Mouse (Mus musculus): ENCODE data around the gene Nexn. TPM values are rescaled to one million over a fixed set of nuclear protein-coding genes. Genes with fewer than 3 reads are reported as not detected.

The Nexn gene
- polyA plus RNA-seq, 1 experiment from 2014 or later = 5.4 TPM

DNA sequence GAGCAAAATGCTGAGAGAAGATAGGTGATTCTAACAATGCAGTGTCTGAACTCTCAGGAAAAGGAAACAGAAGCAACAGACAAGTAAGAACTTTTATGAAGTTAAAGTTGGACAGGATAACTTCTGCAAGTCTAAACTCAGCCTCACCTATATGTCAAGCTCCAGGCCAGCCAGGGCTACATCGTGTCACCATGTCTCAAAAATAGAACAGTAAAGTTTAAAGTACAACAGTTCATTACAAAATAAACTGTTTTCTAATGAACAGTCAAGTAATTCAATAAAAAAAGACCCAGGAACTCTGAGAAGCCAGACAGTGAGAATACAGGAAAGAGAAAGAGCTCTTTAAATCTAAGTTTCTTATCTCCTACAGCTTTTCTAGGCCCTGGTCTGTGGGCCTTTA is 15.7 kb downstream of the Nexn start:
- no peak overlapping the region for H3K9ac ChIP-seq
- H3K4me2 ChIP-seq (replicated peaks) = no peak overlapping the region
- no peaks in the 10 kb centered on the region for H3K36me3 ChIP-seq
- no peak for ATAC-seq (ENCODE audit: low FRiP score)
- no peak overlapping the region for H3K27ac ChIP-seq
- no peaks in the 10 kb centered on the region for H3K27me3 ChIP-seq
- no peaks in the 10 kb centered on the region for H3K9me3 ChIP-seq (replicated peaks)
- H3K4me1 ChIP-seq = no peaks in the 10 kb centered on the region
- WGBS = 97% methylated on average over 1 of the region's 1 CpGs
- H3K4me3 ChIP-seq = no peak overlapping the region

- Histone ChIP-seq H3K27ac (no peak overlapping the region), H3K4me1 (no peaks in the 10 kb centered on the region)
- ATAC-seq (ENCODE audit: low FRiP score) = no peak
Observed at GRCm38 (mm10) chr3:152247708-152248107, 18.4 kb downstream of the Nexn start.

GRCm38 (mm10) chr3:152245273-152245910 is 20.8 kb downstream of the Nexn start:
- Histone ChIP-seq H3K4me1 (no peaks in the 10 kb centered on the region), H3K4me2 (replicated peaks) (no peak overlapping the region), H3K36me3 (0 out of 2 replicates have a peak, but pooled peaks cover 4% of the 10 kb centered on the region), H3K4me3 (no peak overlapping the region), H3K27me3 (no peaks in the 10 kb centered on the region), H3K9ac (no peak overlapping the region), H3K27ac (no peak overlapping the region), H3K9me3 (replicated peaks) (no peaks in the 10 kb centered on the region)
- 80% methylated on average over 5 of the region's 5 CpGs for WGBS
- no peak for ATAC-seq (ENCODE audit: low FRiP score)

More at GRCm38 (mm10) chr3:152247708-152248107, 18.4 kb downstream of the Nexn start:
- H3K27me3 ChIP-seq = no peaks in the 10 kb centered on the region
- no peaks in the 10 kb centered on the region for H3K9me3 ChIP-seq (replicated peaks)
- WGBS = 88% methylated on average over 12 of the region's 12 CpGs
- H3K4me2 ChIP-seq (replicated peaks) = no peak overlapping the region
- H3K4me3 ChIP-seq = no peak overlapping the region
- no peaks in the 10 kb centered on the region for H3K36me3 ChIP-seq
- no peak overlapping the region for H3K9ac ChIP-seq

DNA sequence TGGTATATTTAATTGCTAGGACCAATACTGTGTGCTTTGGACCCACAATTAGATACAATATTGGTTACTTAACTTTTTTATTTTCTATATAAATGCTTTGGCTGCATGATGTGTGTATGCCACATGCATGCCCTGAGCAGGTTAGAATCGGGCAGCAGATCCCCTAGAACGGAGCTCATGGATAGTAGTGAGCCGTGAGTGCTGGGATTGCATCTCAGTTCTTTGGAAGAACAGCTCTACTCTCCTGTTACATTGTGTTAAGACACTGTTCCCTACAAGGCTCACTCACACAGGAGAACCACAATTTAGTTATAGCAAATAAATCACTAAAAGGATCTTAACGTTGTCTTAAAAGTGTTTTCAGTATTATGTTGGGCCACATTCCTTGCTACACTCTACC is 22.8 kb downstream of the Nexn start:
- H3K9me3 ChIP-seq (replicated peaks) = no peaks in the 10 kb centered on the region
- H3K4me3 ChIP-seq = no peak overlapping the region
- H3K36me3 ChIP-seq = peaks cover 11% of the 10 kb centered on the region
- no peaks in the 10 kb centered on the region for H3K27me3 ChIP-seq
- H3K9ac ChIP-seq = no peak overlapping the region
- ATAC-seq (ENCODE audit: low FRiP score) = no peak
- no peak overlapping the region for H3K4me2 ChIP-seq (replicated peaks)
- 80% methylated on average over 4 of the region's 4 CpGs for WGBS
- H3K27ac ChIP-seq = no peak overlapping the region
- H3K4me1 ChIP-seq = no peaks in the 10 kb centered on the region

DNA sequence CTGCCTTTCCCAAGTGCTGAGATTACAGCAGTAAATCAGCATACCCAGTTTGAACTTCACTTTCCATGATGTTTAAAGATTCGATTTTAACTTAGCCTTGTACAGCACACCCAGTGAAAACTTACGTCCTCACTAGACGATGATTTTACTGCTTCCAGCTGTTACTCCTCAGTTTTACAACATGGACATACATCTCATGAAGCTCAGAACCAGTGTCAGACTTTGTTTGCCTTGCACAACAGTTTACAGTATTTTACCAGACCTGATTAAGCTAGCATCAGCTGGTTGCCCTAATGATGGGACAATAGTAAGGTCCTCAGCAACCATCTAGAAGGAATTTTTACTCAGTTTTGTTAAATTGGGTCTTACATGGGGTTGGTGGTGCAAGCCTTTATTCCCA is 25.1 kb downstream of the Nexn start:
- Histone ChIP-seq H3K4me2 (replicated peaks) (no peak overlapping the region), H3K9me3 (replicated peaks) (no peaks in the 10 kb centered on the region), H3K27ac (no peak overlapping the region), H3K9ac (no peak overlapping the region), H3K4me3 (no peak overlapping the region), H3K4me1 (no peaks in the 10 kb centered on the region), H3K27me3 (no peaks in the 10 kb centered on the region), H3K36me3 (peaks cover 20% of the 10 kb centered on the region)
- ATAC-seq (ENCODE audit: low FRiP score) = no peak
- 85% methylated on average over 3 of the region's 3 CpGs for WGBS

- Histone ChIP-seq H3K27ac (no peak overlapping the region), H3K27me3 (no peaks in the 10 kb centered on the region), H3K9ac (no peak overlapping the region), H3K4me2 (replicated peaks) (no peak overlapping the region), H3K36me3 (peaks cover 25% of the 10 kb centered on the region), H3K4me3 (no peak overlapping the region), H3K4me1 (no peaks in the 10 kb centered on the region), H3K9me3 (replicated peaks) (no peaks in the 10 kb centered on the region)
- no peak for ATAC-seq (ENCODE audit: low FRiP score)
- WGBS = 98% methylated on average over 1 of the region's 1 CpGs
Observed at GRCm38 (mm10) chr3:152239592-152239991, 26.6 kb downstream of the Nexn start.

GRCm38 (mm10) chr3:152238836-152239235 is 27.3 kb downstream of the Nexn start:
- Histone ChIP-seq H3K9me3 (replicated peaks) (no peaks in the 10 kb centered on the region), H3K27ac (no peak overlapping the region), H3K4me2 (replicated peaks) (no peak overlapping the region), H3K4me3 (no peak overlapping the region), H3K4me1 (no peaks in the 10 kb centered on the region), H3K9ac (no peak overlapping the region), H3K36me3 (peaks cover 32% of the 10 kb centered on the region), H3K27me3 (no peaks in the 10 kb centered on the region)
- 82% methylated on average over 2 of the region's 2 CpGs for WGBS
- no peak for ATAC-seq (ENCODE audit: low FRiP score)

- H3K4me1 ChIP-seq = no peaks in the 10 kb centered on the region
- no peak overlapping the region for H3K27ac ChIP-seq
- ATAC-seq (ENCODE audit: low FRiP score) = no peak
- no peak overlapping the region for H3K9ac ChIP-seq
- H3K9me3 ChIP-seq (replicated peaks) = no peaks in the 10 kb centered on the region
- H3K27me3 ChIP-seq = no peaks in the 10 kb centered on the region
- peaks cover 44% of the 10 kb centered on the region for H3K36me3 ChIP-seq
- no peak overlapping the region for H3K4me3 ChIP-seq
- no peak overlapping the region for H3K4me2 ChIP-seq (replicated peaks)
- WGBS = 95% methylated on average over 1 of the region's 1 CpGs
Observed at GRCm38 (mm10) chr3:152235805-152236204, 30.3 kb downstream of the Nexn start.

DNA sequence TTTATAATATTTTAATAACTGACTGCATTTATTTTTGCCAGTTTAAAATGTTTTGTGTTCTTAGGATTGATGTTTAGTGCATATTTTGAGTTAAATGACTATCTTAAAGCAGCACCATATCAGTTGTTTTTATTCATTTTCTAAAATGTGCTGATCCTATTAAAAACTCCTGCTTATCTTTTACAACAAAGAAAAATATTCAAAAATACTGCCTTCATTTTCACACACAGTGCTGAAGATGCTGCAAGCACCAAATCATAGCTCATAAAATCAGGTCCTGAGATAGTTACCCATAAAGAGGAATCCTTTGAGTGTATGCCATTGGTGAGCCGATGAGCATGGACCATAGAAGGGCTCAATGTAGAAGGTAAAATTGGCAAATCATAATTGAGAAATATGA is 30.9 kb downstream of the Nexn start:
- no peak for ATAC-seq (ENCODE audit: low FRiP score)
- Histone ChIP-seq H3K9ac (no peak overlapping the region), H3K27me3 (no peaks in the 10 kb centered on the region), H3K4me2 (replicated peaks) (no peak overlapping the region), H3K27ac (no peak overlapping the region), H3K36me3 (peaks cover 44% of the 10 kb centered on the region), H3K9me3 (replicated peaks) (no peaks in the 10 kb centered on the region), H3K4me1 (no peaks in the 10 kb centered on the region), H3K4me3 (no peak overlapping the region)
- 96% methylated on average over 1 of the region's 1 CpGs for WGBS

DNA sequence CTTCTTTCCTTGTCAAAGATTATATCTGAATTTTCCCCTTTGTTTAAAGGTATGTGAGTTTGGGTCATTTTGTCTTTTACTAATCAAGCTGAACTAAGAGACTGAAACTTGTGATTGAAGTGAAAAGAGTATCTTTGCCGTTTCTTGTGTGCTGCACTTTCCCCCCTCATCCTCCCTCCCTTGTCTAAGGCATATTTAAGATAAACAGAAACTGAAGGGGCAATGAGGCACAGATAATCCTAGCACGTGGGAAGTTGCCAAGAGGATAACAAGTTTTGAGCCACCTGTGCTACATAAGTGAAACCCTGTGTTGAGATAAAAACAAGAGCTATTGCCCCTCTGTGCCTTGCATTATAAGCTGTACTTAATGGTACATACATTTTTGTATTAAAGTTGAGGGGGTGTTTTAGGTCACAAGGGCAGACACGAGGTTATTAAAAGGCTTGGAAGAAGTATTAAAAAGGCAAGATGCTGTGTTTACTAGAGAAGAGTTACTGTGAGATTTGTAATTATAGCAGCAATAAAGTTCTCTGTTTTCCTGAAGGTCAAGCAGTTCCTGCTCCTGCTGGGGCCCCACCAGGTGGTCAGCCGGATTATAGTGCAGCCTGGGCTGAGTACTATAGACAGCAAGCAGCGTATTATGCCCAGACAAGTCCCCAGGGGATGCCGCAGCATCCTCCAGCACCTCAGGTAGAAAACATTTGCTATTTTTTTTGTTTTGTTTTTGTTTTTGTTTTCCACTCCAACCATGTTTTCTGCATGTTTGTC is 34.6 kb downstream of the Nexn start:
- H3K4me3 ChIP-seq = no peak overlapping the region
- H3K4me1 ChIP-seq = no peaks in the 10 kb centered on the region
- no peak for ATAC-seq (ENCODE audit: low FRiP score)
- H3K9ac ChIP-seq = no peak overlapping the region
- peaks cover 58% of the 10 kb centered on the region for H3K36me3 ChIP-seq
- no peaks in the 10 kb centered on the region for H3K9me3 ChIP-seq (replicated peaks)
- no peak overlapping the region for H3K4me2 ChIP-seq (replicated peaks)
- 70% methylated on average over 6 of the region's 6 CpGs for WGBS
- no peaks in the 10 kb centered on the region for H3K27me3 ChIP-seq
- H3K27ac ChIP-seq = no peak overlapping the region

DNA sequence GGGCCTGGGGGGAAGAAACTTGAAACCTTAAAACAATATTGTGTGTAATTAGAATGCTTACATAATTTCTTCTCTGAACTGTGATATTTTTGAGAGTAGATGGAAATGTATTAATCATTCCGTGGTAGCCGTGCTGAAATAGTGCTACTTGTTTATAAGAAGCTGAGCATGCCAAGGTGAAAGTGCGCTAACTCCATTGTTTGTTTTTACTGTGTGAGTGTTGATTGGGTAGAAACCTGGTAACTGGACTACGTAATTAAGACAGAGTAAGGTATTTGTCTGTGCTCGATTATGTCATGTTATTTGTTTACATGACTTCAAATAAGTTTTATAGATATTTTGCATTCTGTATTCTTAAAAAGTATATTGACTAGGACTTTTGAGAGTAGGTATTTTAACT is 36.9 kb downstream of the Nexn start:
- H3K9ac ChIP-seq = no peak overlapping the region
- no peak overlapping the region for H3K4me3 ChIP-seq
- WGBS = 96% methylated on average over 5 of the region's 5 CpGs
- H3K27ac ChIP-seq = no peak overlapping the region
- H3K36me3 ChIP-seq = peaks cover 72% of the 10 kb centered on the region
- ATAC-seq (ENCODE audit: low FRiP score) = no peak
- H3K4me2 ChIP-seq (replicated peaks) = no peak overlapping the region
- no peaks in the 10 kb centered on the region for H3K4me1 ChIP-seq
- H3K9me3 ChIP-seq (replicated peaks) = no peaks in the 10 kb centered on the region
- H3K27me3 ChIP-seq = no peaks in the 10 kb centered on the region

DNA sequence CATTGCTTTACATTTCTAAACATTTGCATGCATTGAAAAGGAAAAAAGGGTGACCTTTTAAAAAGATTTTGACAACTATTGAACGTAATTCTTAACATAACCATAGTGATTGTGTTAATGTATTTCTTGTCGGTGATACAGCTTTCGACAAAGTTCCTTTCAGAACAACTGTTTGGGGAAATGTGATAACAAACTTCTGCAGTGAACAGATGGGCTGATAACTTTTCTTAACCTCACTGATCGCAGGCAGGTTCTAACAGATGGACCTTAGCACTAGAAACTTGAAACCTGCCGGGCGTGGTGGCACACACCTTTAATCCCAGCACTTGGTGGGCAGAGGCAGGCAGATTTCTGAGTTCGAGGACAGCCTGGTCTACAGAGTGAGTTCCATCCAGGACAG is 37.3 kb downstream of the Nexn start:
- Histone ChIP-seq H3K4me1 (no peaks in the 10 kb centered on the region), H3K9me3 (replicated peaks) (no peaks in the 10 kb centered on the region), H3K36me3 (peaks cover 73% of the 10 kb centered on the region), H3K4me2 (replicated peaks) (no peak overlapping the region), H3K27me3 (no peaks in the 10 kb centered on the region), H3K9ac (no peak overlapping the region), H3K4me3 (no peak overlapping the region), H3K27ac (no peak overlapping the region)
- 97% methylated on average over 7 of the region's 7 CpGs for WGBS
- ATAC-seq (ENCODE audit: low FRiP score) = no peak

- ATAC-seq (ENCODE audit: low FRiP score) = no peak
- no peak overlapping the region for H3K9ac ChIP-seq
- 95% methylated on average over 7 of the region's 7 CpGs for WGBS
- H3K9me3 ChIP-seq (replicated peaks) = no peaks in the 10 kb centered on the region
- H3K36me3 ChIP-seq = peaks cover 86% of the 10 kb centered on the region
- no peaks in the 10 kb centered on the region for H3K4me1 ChIP-seq
- H3K4me3 ChIP-seq = no peak overlapping the region
- H3K27me3 ChIP-seq = no peaks in the 10 kb centered on the region
- H3K27ac ChIP-seq = no peak overlapping the region
- H3K4me2 ChIP-seq (replicated peaks) = no peak overlapping the region
Observed at GRCm38 (mm10) chr3:152225906-152226305, 40.2 kb downstream of the Nexn start.

All from hindbrain, embryonic 12.5 days (tissue).